1 mouse cellular context compared by ENCODE assay signal in the genomic region with DNA sequence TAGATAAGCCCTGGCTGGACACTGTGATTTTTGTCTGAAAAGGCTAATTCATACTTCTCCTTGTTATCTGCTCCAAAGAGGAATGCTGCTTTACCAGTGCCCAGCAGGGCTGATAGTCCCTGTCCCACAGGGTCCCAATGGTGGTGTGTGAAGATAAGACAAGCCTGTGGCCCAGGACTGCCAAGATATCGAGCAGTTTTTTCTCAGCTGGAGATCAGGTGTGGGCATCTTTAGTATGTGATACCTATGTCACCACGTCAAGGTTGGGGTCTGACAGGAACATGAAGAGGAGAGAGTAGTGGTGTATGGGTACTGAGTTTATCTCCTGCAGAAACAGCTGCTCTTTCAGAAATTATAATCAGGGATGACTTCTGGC.
TF ChIP-seq lines count a peak whose summit lies in the region.

No protein-coding gene starts in this region.

TF ChIP-seq in MEL, 35 proteins besides CTCF, POLR2A, EP300 and RAD21 (continued from another document):
- TF ChIP-seq MXI1 (IDR thresholded peaks at IDR 0.05; ENCODE audit: low read depth, low read length) (no peak), MYC (IDR thresholded peaks at IDR 0.05; ENCODE audit: low read depth, low read length) (no peak), POLR2AphosphoS5 (IDR thresholded peaks at IDR 0.05; ENCODE audit: borderline replicate concordance, low read depth, low read length) (no peak), GATA1 (IDR thresholded peaks at IDR 0.05; ENCODE audit: low read depth, low read length) (peak; percentile 47; the same call in 1 of the 2 replicates), SMC3 (IDR thresholded peaks at IDR 0.05; ENCODE audit: low read depth, low read length) (no peak)
